In genomic region chrX:152813339-152813738, GRCm38 (mm10) we compare ENCODE assay signal across 23 mouse cellular contexts. TPM values are rescaled to one million over a fixed set of nuclear protein-coding genes. Genes with fewer than 3 reads are reported as not detected.
DNase-seq lines count a peak whose midpoint lies in the region; ATAC-seq lines count a peak whose summit lies in the region.
"Had no signal": no experiment of that assay in that cellular context is flagged by ENCODE, and none has a peak within 500 bp of the region (broad histone marks: within the 10 kb centered on the region; RNA-seq: fewer than 3 reads in every experiment).

No protein-coding gene starts in this region.

- H3K9ac ChIP-seq in midbrain, embryonic 16.5 days (ENCODE audit: low read depth, low read length): no peak overlapping the region
- H3K9ac ChIP-seq: embryonic facial prominence, embryonic 13.5 days; embryonic facial prominence, embryonic 15.5 days; forebrain, embryonic 13.5 days; forebrain, embryonic 15.5 days; forebrain, postnatal 0 days had no signal

- WGBS in midbrain, embryonic 16.5 days: 81% methylated on average over 3 of the region's 3 CpGs

- no peak overlapping the region for H3K27ac ChIP-seq in midbrain, embryonic 16.5 days (ENCODE audit: low read length)
- H3K27ac ChIP-seq: embryonic facial prominence, embryonic 13.5 days; embryonic facial prominence, embryonic 15.5 days; forebrain, embryonic 13.5 days; forebrain, embryonic 15.5 days had no signal

- DNase-seq in A20 (ENCODE audit: low read depth, low spot score) (peak; percentile 29), MN1 (ENCODE audit: low spot score) (no peak)
- DNase-seq in fibroblast of lung, adult 2 months (ENCODE audit: low read depth): peak; percentile 70
- DNase-seq in urinary bladder, postnatal 25 days (ENCODE audit: low spot score): no peak
- DNase-seq: adrenal gland, adult 8-10 months; adrenal gland, postnatal 14 days; adrenal gland, postnatal 36 days; cerebellum, adult 11-12 months; cerebellum, adult 2 months; cerebellum, adult 9-10 months; cerebellum, postnatal 10 days; cerebellum, postnatal 25 days; embryo, embryonic 11 days; forebrain, postnatal 0 days had no signal

- H3K36me3 ChIP-seq in midbrain, embryonic 16.5 days (ENCODE audit: control insufficient read depth, insufficient read depth, low read length): no peaks in the 10 kb centered on the region
- H3K36me3 ChIP-seq: embryonic facial prominence, embryonic 13.5 days; embryonic facial prominence, embryonic 15.5 days; forebrain, embryonic 15.5 days had no signal

- no peak for ATAC-seq in midbrain, embryonic 16.5 days
- ATAC-seq: activated CD4-positive, CD25-positive, alpha-beta regulatory T cell, adult 4 months; forebrain, embryonic 13.5 days; forebrain, embryonic 15.5 days; forebrain, postnatal 0 days; Patski had no signal

- H3K9me3 ChIP-seq in midbrain, embryonic 16.5 days (replicated peaks; ENCODE audit: control insufficient read depth, low read length, poor library complexity, severe bottlenecking): no peaks in the 10 kb centered on the region
- H3K9me3 ChIP-seq: embryonic facial prominence, embryonic 13.5 days; embryonic facial prominence, embryonic 15.5 days; forebrain, embryonic 13.5 days; forebrain, embryonic 15.5 days had no signal

- 0 out of 2 replicates have a peak, but pooled peaks cover 2% of the 10 kb centered on the region for H3K27me3 ChIP-seq in midbrain, embryonic 16.5 days (ENCODE audit: control insufficient read depth, insufficient read depth, low read depth, low read length)
- H3K27me3 ChIP-seq: embryonic facial prominence, embryonic 13.5 days; forebrain, embryonic 13.5 days; forebrain, embryonic 15.5 days; Patski had no signal

- H3K4me1 ChIP-seq in midbrain, embryonic 16.5 days (ENCODE audit: control insufficient read depth, insufficient read depth, low read length): no peaks in the 10 kb centered on the region
- H3K4me1 ChIP-seq: embryonic facial prominence, embryonic 13.5 days; embryonic facial prominence, embryonic 15.5 days; forebrain, embryonic 13.5 days; forebrain, embryonic 15.5 days had no signal

- H3K4me2 ChIP-seq in midbrain, embryonic 16.5 days (ENCODE audit: low read length): no peak overlapping the region
- H3K4me2 ChIP-seq: embryonic facial prominence, embryonic 13.5 days; embryonic facial prominence, embryonic 15.5 days; forebrain, embryonic 13.5 days; forebrain, embryonic 15.5 days had no signal

- no peak overlapping the region for H3K4me3 ChIP-seq in midbrain, embryonic 16.5 days (ENCODE audit: low read depth, low read length)
- H3K4me3 ChIP-seq: embryonic facial prominence, embryonic 13.5 days; embryonic facial prominence, embryonic 15.5 days; erythroblast, embryonic 14.5 days; forebrain, embryonic 13.5 days; forebrain, embryonic 15.5 days had no signal

RNA-seq across cellular contexts. Expression of gene Gpr143, which starts 31.6 kb away (rescaled TPM):
- 0.30 and 0.31 TPM in 2 replicates for polyA plus RNA-seq in midbrain, embryonic 16.5 days (2015; fragmentation: Nextera tagmentation; extraction: Ambion mirVana)
- polyA plus RNA-seq: activated CD4-positive, CD25-positive, alpha-beta regulatory T cell, adult 4 months; C2C12; cerebellum, adult 2 months; erythroblast, embryonic 14.5 days; forebrain, embryonic 13.5 days; Patski had no signal

RNA-seq across cellular contexts. Expression of gene Shroom2, which starts 44.1 kb away (rescaled TPM):
- polyA plus RNA-seq in midbrain, embryonic 16.5 days (2015; fragmentation: Nextera tagmentation; extraction: Ambion mirVana): 123 and 151 TPM in 2 replicates
- polyA plus RNA-seq: activated CD4-positive, CD25-positive, alpha-beta regulatory T cell, adult 4 months; erythroblast, embryonic 14.5 days had no signal

Comparison
In these comparisons a context has a peak if more than half of its experiments do, and no peak if none do; other contexts are left out.
1. DNase-seq: peak in A20 (single experiment) and fibroblast of lung, adult 2 months (single experiment); none in MN1 (single experiment) and urinary bladder, postnatal 25 days (single experiment).